Mouse (Mus musculus): Measurements from ENCODE around the gene Cd200. TPM values are rescaled to one million over a fixed set of nuclear protein-coding genes. Genes with fewer than 3 reads are reported as not detected.
"Not testable (repeated sequence)": the region's sequence is repeated elsewhere in the genome, so short reads cannot be mapped to it uniquely, and the experiment has no call there.

The Cd200 gene
- polyA plus RNA-seq, 1 experiment = not detected

DNA sequence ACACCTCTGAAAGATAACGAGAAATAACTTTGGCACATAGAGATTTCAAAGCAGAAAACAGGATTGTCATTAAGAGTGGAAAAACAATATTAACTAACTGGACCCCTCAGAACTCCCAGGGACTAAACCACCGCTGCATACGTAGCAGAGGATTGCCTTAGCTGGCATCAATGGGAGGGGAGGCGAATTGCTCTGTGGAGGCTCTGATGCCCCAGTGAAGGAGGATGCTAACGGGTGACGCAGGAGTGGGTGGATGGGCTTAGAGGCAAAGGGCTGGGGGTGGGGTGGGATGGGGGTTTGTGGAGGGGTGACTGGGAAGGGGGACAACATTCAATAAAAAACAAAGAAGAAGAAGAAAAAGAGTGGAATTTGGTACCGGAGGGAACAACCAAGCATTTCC, 42.7 kb downstream of the Cd200 start:
- Histone ChIP-seq H3K9me3 (no peaks in the 10 kb centered on the region), H3K4me1 (no peaks in the 10 kb centered on the region), H3K27me3 (replicated peaks) (no peaks in the 10 kb centered on the region), H3K4me3 (replicated peaks) (no peak overlapping the region), H3K36me3 (replicated peaks; ENCODE audit: low read length) (no peaks in the 10 kb centered on the region)
- TF ChIP-seq GATA1 (IDR thresholded peaks at IDR 0.05; ENCODE audit: borderline replicate concordance, low read length) = no peak
- no peak for TF ChIP-seq FLI1 (IDR thresholded peaks at IDR 0.05; ENCODE audit: low read length)

DNA sequence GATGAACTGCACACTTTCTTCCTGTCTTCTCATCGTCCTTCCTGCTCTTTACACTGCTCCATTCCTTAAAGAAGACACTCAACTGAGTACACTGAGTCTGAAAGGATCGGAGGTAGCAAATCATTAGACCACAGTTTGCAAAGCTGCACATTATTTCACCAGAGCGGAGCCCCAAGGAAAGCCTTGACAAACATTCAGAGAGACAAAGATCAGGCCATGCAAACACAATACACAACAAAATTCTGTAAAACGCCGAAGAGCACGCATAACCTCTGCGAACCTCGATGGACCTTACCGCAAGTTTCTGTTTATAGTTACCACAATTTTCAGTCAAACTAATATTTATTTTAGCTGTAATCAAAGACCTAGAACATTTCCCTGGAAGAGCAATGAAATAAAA, 43.5 kb downstream of the Cd200 start:
- no peaks in the 10 kb centered on the region for H3K9me3 ChIP-seq
- H3K27me3 ChIP-seq (replicated peaks) = no peaks in the 10 kb centered on the region
- TF ChIP-seq GATA1 (IDR thresholded peaks at IDR 0.05; ENCODE audit: borderline replicate concordance, low read length) (no peak), FLI1 (IDR thresholded peaks at IDR 0.05; ENCODE audit: low read length) (no peak)
- H3K4me3 ChIP-seq (replicated peaks) = no peak overlapping the region
- H3K36me3 ChIP-seq (replicated peaks; ENCODE audit: low read length) = no peaks in the 10 kb centered on the region
- no peaks in the 10 kb centered on the region for H3K4me1 ChIP-seq

DNA sequence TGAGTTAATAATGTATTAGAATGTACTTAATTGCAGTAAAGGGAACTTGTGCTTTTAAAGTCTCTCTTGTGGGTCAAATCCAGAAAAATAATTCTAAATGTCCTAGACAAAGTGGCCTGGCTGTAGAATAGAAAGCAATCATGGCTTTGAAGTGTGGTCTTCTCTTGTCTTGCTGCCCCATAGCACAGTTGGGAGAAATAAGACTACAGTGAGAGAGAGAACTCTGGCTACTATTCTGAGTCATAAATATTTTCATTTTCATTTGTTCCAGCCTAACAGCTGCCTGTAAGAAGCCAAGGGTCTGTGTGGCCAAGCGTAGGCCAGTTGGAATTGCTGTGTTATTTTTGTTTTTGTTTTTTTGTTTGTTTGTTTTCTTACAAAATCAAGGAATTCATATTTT, 44.2 kb downstream of the Cd200 start:
- no peaks in the 10 kb centered on the region for H3K27me3 ChIP-seq (replicated peaks)
- no peak overlapping the region for H3K4me3 ChIP-seq (replicated peaks)
- no peaks in the 10 kb centered on the region for H3K36me3 ChIP-seq (replicated peaks; ENCODE audit: low read length)
- no peaks in the 10 kb centered on the region for H3K4me1 ChIP-seq
- no peaks in the 10 kb centered on the region for H3K9me3 ChIP-seq
- TF ChIP-seq FLI1 (IDR thresholded peaks at IDR 0.05; ENCODE audit: low read length) (no peak), GATA1 (IDR thresholded peaks at IDR 0.05; ENCODE audit: borderline replicate concordance, low read length) (no peak)

DNA sequence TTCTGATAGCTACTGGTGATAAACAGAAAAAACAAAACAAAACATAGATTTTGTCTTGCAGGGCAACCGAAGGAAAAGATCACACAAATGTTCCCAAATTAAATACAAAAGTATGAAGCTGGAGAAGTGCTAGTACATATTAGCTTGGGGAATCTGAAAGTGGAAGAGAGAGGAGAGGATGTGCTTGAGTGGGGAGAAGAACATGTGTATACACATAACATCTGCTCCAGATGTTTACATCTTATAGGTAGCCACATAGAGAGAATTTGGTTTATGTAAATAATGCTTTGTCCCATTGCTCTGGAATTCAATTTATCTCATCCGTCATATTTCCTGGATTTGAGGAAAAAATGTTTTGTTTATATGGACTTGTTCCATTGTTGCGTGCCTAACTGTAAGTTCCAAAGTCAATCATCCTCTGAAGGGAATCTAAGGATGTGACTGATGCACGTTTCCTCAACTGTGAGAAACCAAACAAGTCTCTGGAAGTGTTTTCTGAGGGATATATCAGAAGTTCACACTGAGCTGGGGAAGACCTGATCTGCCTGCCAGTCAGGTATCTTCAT, 45.3 kb downstream of the Cd200 start:
- H3K4me1 ChIP-seq = no peaks in the 10 kb centered on the region
- no peak for TF ChIP-seq FLI1 (IDR thresholded peaks at IDR 0.05; ENCODE audit: low read length)
- TF ChIP-seq GATA1 (IDR thresholded peaks at IDR 0.05; ENCODE audit: borderline replicate concordance, low read length) = no peak

DNA sequence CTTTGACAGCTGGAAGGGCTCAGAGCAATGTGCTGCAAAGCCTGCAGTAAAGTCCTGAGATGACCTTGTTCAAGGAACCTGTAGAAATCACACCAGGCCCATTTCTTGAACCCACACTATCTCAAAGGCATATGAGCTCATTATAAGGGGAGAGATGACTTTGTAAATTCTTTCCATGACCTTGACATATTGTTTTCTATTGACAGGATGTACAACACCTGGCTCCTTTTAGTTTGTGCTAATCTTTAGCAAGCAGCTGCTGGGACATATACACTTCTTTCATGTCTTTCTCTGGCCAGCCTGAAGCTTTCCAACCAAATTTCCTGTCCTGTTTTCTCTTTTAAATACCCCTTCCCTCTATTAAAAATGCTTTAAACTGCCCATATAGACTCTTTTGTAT, 47.4 kb downstream of the Cd200 start:
- Histone ChIP-seq H3K4me1 (no peaks in the 10 kb centered on the region), H3K4me3 (replicated peaks) (no peak overlapping the region), H3K9me3 (no peaks in the 10 kb centered on the region), H3K27me3 (replicated peaks) (no peaks in the 10 kb centered on the region), H3K36me3 (replicated peaks; ENCODE audit: low read length) (no peaks in the 10 kb centered on the region)
- TF ChIP-seq GATA1 (IDR thresholded peaks at IDR 0.05; ENCODE audit: borderline replicate concordance, low read length) (no peak), FLI1 (IDR thresholded peaks at IDR 0.05; ENCODE audit: low read length) (no peak)

More for the DNA sequence above, 45.3 kb downstream of the Cd200 start:
- Histone ChIP-seq H3K4me3 (replicated peaks) (no peak overlapping the region), H3K36me3 (replicated peaks; ENCODE audit: low read length) (no peaks in the 10 kb centered on the region), H3K9me3 (no peaks in the 10 kb centered on the region), H3K27me3 (replicated peaks) (no peaks in the 10 kb centered on the region)

DNA sequence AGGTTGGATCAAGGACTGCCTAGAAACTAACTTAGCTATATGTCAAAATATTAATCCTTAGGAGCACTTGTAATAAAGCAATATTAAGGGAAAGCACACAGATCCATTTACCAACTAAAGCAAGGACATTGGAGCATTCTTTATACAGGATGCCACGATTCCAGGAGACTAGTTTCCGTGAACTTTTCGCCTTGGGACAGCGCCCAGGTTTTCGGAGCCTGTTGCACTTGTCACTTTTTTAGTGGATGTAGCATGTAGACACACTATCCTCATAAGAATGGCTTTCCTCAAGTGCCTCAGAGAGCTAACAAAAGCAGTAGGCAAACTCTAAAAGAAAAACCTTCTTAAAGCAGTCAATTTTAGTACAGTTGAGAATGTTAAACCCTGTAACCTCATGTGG, 50.4 kb downstream of the Cd200 start:
- H3K27me3 ChIP-seq (replicated peaks); H3K4me1 ChIP-seq; H3K9me3 ChIP-seq; H3K36me3 ChIP-seq (replicated peaks; ENCODE audit: low read length); H3K4me3 ChIP-seq (replicated peaks): not testable (repeated sequence)

DNA sequence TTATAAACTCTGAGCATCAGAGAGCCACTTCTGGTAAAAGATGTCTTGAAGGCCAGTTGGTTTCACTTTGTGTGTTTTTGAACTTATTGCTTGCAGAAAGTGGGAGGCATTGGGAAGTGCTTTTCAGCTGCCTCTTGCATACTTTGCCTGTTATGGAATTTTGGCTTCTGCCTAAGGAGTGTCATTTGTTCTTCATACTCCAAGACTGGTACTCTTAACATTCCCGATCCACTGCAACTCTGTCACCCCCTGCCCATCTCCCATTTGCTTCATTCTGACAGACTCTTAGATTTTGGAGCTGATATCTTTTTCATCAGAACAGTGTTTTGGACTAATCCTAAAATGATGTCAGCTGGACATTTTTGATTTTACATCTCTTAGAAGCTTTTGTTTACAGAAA, 51.7 kb downstream of the Cd200 start:
- Histone ChIP-seq H3K4me3 (replicated peaks) (no peak overlapping the region), H3K4me1 (no peaks in the 10 kb centered on the region), H3K9me3 (peaks cover 4% of the 10 kb centered on the region), H3K27me3 (replicated peaks) (no peaks in the 10 kb centered on the region), H3K36me3 (replicated peaks; ENCODE audit: low read length) (no peaks in the 10 kb centered on the region)
- TF ChIP-seq GATA1 (IDR thresholded peaks at IDR 0.05; ENCODE audit: borderline replicate concordance, low read length) (no peak), FLI1 (IDR thresholded peaks at IDR 0.05; ENCODE audit: low read length) (no peak)

DNA sequence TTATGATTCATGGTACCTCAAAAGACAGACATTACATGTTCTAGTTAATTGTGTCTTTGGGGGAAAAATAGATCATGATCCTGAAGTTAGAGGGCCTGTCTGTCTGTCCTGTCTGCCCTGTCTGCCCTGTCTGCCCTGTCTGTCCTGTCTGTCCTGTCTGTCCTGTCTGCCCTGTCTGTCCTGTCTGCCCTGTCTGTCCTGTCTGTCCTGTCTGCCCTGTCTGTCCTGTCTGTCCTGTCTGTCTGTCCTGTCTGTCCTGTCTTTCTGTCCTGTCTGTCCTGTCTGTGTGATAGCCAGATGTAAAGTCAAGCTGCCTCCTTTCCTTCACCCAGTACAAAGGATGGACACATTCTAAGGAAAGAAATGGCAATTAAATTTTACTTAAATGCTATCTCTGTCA, 56.0 kb downstream of the Cd200 start:
- no peaks in the 10 kb centered on the region for H3K27me3 ChIP-seq (replicated peaks)
- H3K4me1 ChIP-seq = no peaks in the 10 kb centered on the region
- no peak for TF ChIP-seq FLI1 (IDR thresholded peaks at IDR 0.05; ENCODE audit: low read length)
- TF ChIP-seq GATA1 (IDR thresholded peaks at IDR 0.05; ENCODE audit: borderline replicate concordance, low read length) = no peak

DNA sequence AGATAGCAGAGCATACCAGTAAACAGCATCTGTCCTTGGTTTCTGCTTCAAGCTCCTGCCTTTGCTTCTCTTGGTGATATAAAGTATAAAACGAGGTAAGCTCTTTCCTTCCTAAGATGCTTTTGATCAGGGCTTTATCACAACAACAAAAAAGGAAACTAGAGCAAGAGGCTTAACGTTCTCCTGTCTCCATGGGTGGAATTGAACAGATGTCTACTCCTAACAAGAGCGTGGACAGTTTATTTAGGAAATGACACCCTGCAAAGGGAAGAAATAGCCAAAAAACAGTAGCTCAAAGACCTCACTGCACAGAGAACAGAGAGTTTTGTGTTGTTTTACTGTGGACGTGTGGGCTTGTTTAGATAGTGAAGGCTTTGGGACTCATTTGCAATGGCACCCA, 58.1 kb downstream of the Cd200 start:
- H3K9me3 ChIP-seq = peaks cover 7% of the 10 kb centered on the region
- TF ChIP-seq GATA1 (IDR thresholded peaks at IDR 0.05; ENCODE audit: borderline replicate concordance, low read length) (no peak), FLI1 (IDR thresholded peaks at IDR 0.05; ENCODE audit: low read length) (no peak)

More for the DNA sequence above, 56.0 kb downstream of the Cd200 start:
- peak overlapping the region; percentile 40 for H3K4me3 ChIP-seq (replicated peaks)
- H3K36me3 ChIP-seq (replicated peaks; ENCODE audit: low read length) = no peaks in the 10 kb centered on the region
- H3K9me3 ChIP-seq = peaks cover 4% of the 10 kb centered on the region

DNA sequence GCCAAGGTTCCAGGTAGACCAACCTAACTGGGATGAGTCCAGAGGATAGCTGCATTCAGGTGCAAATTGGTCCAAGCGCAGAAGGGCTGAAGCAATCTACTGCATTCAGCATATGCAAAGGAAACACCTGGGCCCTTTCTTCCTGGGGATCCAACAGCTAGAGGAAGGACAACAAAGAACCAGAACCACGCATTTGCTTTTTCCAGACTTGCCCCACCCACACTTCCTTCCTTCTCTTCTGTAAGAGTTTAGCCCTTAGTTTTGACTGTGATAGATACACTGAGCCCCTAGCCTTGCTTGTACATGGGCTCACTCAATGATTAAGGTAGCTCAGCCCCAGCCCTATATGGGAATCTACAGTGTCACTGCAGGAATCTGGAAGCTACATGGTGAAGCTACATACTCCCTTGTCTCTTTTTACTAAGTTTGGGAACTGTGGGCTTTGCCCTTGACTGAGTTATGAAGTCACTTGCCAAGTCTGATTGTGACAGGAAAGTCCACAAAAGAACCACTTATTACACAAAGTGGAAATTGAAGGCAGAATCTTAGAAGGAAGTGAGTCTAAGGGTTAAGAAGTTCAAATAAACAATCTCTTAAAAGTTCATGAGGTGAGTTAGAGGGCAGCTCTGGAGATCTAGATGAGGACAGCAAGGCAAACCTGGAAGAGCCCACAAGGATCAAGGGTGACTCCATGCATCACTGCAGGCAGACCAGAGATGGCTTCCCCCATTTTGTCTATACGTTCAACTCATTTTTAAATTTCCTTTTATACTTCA, 59.1 kb downstream of the Cd200 start:
- Histone ChIP-seq H3K9me3 (peaks cover 7% of the 10 kb centered on the region), H3K36me3 (replicated peaks; ENCODE audit: low read length) (no peaks in the 10 kb centered on the region), H3K27me3 (replicated peaks) (no peaks in the 10 kb centered on the region), H3K4me3 (replicated peaks) (no peak overlapping the region), H3K4me1 (no peaks in the 10 kb centered on the region)
- no peak for TF ChIP-seq GATA1 (IDR thresholded peaks at IDR 0.05; ENCODE audit: borderline replicate concordance, low read length)
- TF ChIP-seq FLI1 (IDR thresholded peaks at IDR 0.05; ENCODE audit: low read length) = no peak

More for the DNA sequence above, 58.1 kb downstream of the Cd200 start:
- Histone ChIP-seq H3K4me3 (replicated peaks) (no peak overlapping the region), H3K4me1 (no peaks in the 10 kb centered on the region), H3K27me3 (replicated peaks) (no peaks in the 10 kb centered on the region), H3K36me3 (replicated peaks; ENCODE audit: low read length) (no peaks in the 10 kb centered on the region)

DNA sequence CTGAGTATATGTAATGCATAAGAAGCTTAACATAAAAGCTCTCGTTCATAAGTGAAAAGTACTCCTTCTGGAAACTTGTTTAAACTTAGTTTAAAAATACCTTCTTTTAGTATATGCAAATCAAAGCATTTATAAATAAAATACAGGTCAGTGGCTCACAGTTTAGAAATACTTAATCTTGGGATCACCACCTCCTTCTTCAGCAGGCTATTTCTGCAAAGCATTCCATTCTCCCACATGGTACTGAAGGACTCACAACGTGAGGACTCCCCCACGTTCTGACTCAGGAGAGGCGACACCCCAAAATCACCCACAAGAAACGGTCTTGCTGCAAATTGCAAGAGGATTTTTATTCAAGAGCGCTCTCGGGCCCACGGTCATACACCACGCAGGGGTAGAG, 60.6 kb downstream of the Cd200 start:
- not testable (repeated sequence) for H3K4me3 ChIP-seq (replicated peaks); H3K9me3 ChIP-seq; H3K4me1 ChIP-seq; H3K36me3 ChIP-seq (replicated peaks; ENCODE audit: low read length); H3K27me3 ChIP-seq (replicated peaks)
